Mouse (Mus musculus): ENCODE measurements around the gene 4930432M17Rik.

4930432M17Rik gene

GRCm38 (mm10) chr3:121712222-121712621 lies 41.7 kb downstream of the 4930432M17Rik start:
- DNase-seq = no peak

- DNase-seq = no peak
Observed at GRCm38 (mm10) chr3:121713151-121713701, 42.7 kb downstream of the 4930432M17Rik start.

- no peak for DNase-seq
Observed at GRCm38 (mm10) chr3:121713816-121714215, 43.3 kb downstream of the 4930432M17Rik start.

- DNase-seq = no peak
Observed at GRCm38 (mm10) chr3:121714461-121714860, 43.9 kb downstream of the 4930432M17Rik start.

- DNase-seq = no peak
Observed at GRCm38 (mm10) chr3:121715336-121715735, 44.8 kb downstream of the 4930432M17Rik start.

GRCm38 (mm10) chr3:121715741-121716459 lies 45.3 kb downstream of the 4930432M17Rik start:
- DNase-seq = no peak

GRCm38 (mm10) chr3:121716480-121716879 lies 45.9 kb downstream of the 4930432M17Rik start:
- DNase-seq = no peak

GRCm38 (mm10) chr3:121718679-121719078 lies 48.1 kb downstream of the 4930432M17Rik start:
- DNase-seq = no peak

GRCm38 (mm10) chr3:121719701-121720100 lies 49.1 kb downstream of the 4930432M17Rik start:
- DNase-seq = no peak

GRCm38 (mm10) chr3:121720801-121721690 lies 50.5 kb downstream of the 4930432M17Rik start:
- DNase-seq = no peak

- no peak for DNase-seq
Observed at GRCm38 (mm10) chr3:121721691-121722070, 51.1 kb downstream of the 4930432M17Rik start.

- peak; percentile 54 to 55 for DNase-seq
Observed at GRCm38 (mm10) chr3:121722971-121723844, 52.6 kb downstream of the 4930432M17Rik start, which contains the start of gene F3. Gene F3, plus strand, starts transcription at chr3:121723537.

- no peak for DNase-seq
Observed at GRCm38 (mm10) chr3:121723968-121724524, 53.5 kb downstream of the 4930432M17Rik start.

GRCm38 (mm10) chr3:121724553-121724952 lies 54.0 kb downstream of the 4930432M17Rik start:
- DNase-seq = no peak

GRCm38 (mm10) chr3:121725651-121726050 lies 55.1 kb downstream of the 4930432M17Rik start:
- DNase-seq = no peak

GRCm38 (mm10) chr3:121729678-121730077 lies 59.1 kb downstream of the 4930432M17Rik start:
- no peak for DNase-seq

Data from B cell, adult 2 months (primary cell).